Comparison of ENCODE assay signal across 27 mouse cellular contexts in the genomic region with DNA sequence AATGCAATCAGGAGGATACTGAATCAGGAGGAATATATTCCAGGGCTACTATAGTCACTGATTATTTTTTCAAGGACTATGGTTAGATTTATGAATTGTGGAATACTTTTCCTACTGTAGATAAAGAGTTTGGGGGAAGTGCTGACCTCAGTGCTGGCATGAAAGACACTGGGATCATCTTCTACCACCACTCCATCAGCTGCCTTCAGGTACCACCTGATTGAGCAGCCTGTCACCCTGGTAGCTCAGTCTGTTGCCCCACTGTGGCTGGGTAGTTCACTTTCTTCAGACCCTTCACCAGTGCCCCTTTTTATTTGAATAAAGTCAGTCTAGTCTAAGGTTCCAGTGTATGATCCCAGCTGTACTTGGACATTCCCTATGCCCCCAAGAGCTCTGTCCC.
"Had no signal": no experiment of that assay in that cellular context is flagged by ENCODE, and none has a peak within 500 bp of the region (broad histone marks: within the 10 kb centered on the region; RNA-seq: fewer than 3 reads in every experiment).

No protein-coding gene starts in this region.

- ATAC-seq: liver, embryonic 12.5 days; liver, postnatal 0 days; lung, postnatal 0 days; midbrain, embryonic 13.5 days; midbrain, embryonic 15.5 days; midbrain, embryonic 16.5 days had no signal

- H3K4me2 ChIP-seq: limb, embryonic 12.5 days; limb, embryonic 13.5 days; limb, embryonic 15.5 days; liver, embryonic 11.5 days; liver, embryonic 12.5 days; liver, embryonic 13.5 days; liver, embryonic 15.5 days; lung, embryonic 14.5 days; lung, embryonic 15.5 days; midbrain, embryonic 11.5 days; midbrain, embryonic 12.5 days; midbrain, embryonic 13.5 days; midbrain, embryonic 15.5 days had no signal

- H3K9me3 ChIP-seq: limb, embryonic 10.5 days; limb, embryonic 12.5 days; limb, embryonic 13.5 days; limb, embryonic 15.5 days; liver, embryonic 12.5 days; liver, embryonic 13.5 days; liver, embryonic 15.5 days; lung, embryonic 15.5 days; megakaryocyte, embryonic 14.5 days; midbrain, embryonic 10.5 days; midbrain, embryonic 12.5 days; midbrain, embryonic 13.5 days; midbrain, embryonic 15.5 days had no signal

- H3K9ac ChIP-seq: limb, embryonic 12.5 days; limb, embryonic 13.5 days; limb, embryonic 15.5 days; liver, embryonic 12.5 days; liver, embryonic 13.5 days; liver, embryonic 14.5 days; liver, embryonic 15.5 days; liver, postnatal 0 days; lung, embryonic 14.5 days; lung, embryonic 15.5 days; midbrain, embryonic 12.5 days; midbrain, embryonic 13.5 days; midbrain, embryonic 15.5 days had no signal

- H3K4me3 ChIP-seq: limb, embryonic 10.5 days; limb, embryonic 12.5 days; limb, embryonic 13.5 days; limb, embryonic 15.5 days; liver, embryonic 12.5 days; liver, embryonic 13.5 days; liver, embryonic 15.5 days; lung, embryonic 15.5 days; megakaryocyte, embryonic 14.5 days; midbrain, embryonic 10.5 days; midbrain, embryonic 12.5 days; midbrain, embryonic 13.5 days; midbrain, embryonic 15.5 days; myocyte had no signal

- DNase-seq: left cerebral cortex, postnatal 4 days; liver; liver, embryonic 13.5 days; liver, postnatal 0 days; lung, adult 2 months; lung, embryonic 14.5 days; lung, postnatal 14 days; midbrain, embryonic 14.5 days had no signal

- H3K4me1 ChIP-seq: limb, embryonic 10.5 days; limb, embryonic 12.5 days; limb, embryonic 13.5 days; limb, embryonic 15.5 days; liver, embryonic 12.5 days; liver, embryonic 15.5 days; lung, embryonic 15.5 days; midbrain, embryonic 10.5 days; midbrain, embryonic 12.5 days; midbrain, embryonic 13.5 days; midbrain, embryonic 15.5 days had no signal

- H3K36me3 ChIP-seq: limb, embryonic 10.5 days; limb, embryonic 12.5 days; limb, embryonic 13.5 days; limb, embryonic 15.5 days; lung, embryonic 15.5 days; midbrain, embryonic 10.5 days; midbrain, embryonic 12.5 days; midbrain, embryonic 13.5 days; midbrain, embryonic 15.5 days had no signal

- H3K27ac ChIP-seq: limb, embryonic 10.5 days; limb, embryonic 12.5 days; limb, embryonic 13.5 days; limb, embryonic 15.5 days; liver, embryonic 12.5 days; liver, embryonic 13.5 days; liver, embryonic 14.5 days; liver, embryonic 15.5 days; lung, embryonic 15.5 days; macrophage; midbrain, embryonic 10.5 days; midbrain, embryonic 12.5 days; midbrain, embryonic 13.5 days; midbrain, embryonic 15.5 days had no signal

- H3K27me3 ChIP-seq: limb, embryonic 12.5 days; limb, embryonic 13.5 days; limb, embryonic 15.5 days; liver, embryonic 12.5 days; liver, embryonic 13.5 days; liver, embryonic 15.5 days; lung, embryonic 15.5 days; megakaryocyte, embryonic 14.5 days; midbrain, embryonic 12.5 days; midbrain, embryonic 13.5 days; midbrain, embryonic 15.5 days had no signal
